Mouse (Mus musculus) cerebellum, adult 8-10 months (tissue): ENCODE measurements around the gene Rnps1.
A peak's percentile ranks its signal among the peaks of the same experiment; 100 is the strongest.
"Not testable (repeated sequence)": the region's sequence is repeated elsewhere in the genome, so short reads cannot be mapped to it uniquely, and the experiment has no call there.

Experiments
- DNase-seq: peaks from one replicate; pipeline ENCODE4 v3.0.0; 2022

Gene Rnps1

GRCm38 (mm10) chr17:24414230-24414976 lies at the start of gene Rnps1:
Gene Rnps1, plus strand, starts transcription at chr17:24414565.
- DNase-seq, result peak; percentile 87

DNA sequence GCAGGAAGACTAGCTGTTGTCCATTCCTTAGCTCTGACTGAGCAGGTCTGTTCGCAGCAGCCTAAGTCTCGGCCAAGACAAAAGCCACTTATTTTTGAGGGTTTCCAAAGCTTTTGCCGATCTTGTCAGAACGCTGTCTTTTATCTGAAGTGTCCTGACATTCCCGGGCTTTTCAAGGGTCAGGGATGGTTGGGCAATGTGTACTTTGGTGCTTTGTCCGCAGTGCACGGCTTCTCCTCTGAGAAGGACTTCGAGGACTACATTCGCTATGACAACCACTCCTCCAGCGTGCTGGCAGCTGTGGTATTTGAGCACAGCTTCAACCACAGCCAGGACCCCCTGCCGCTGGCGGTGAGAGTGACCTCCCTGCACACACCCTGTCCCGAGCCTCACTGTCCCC lies 48.5 kb upstream of the Rnps1 start:
- no peak for DNase-seq

GRCm38 (mm10) chr17:24375094-24375712 lies 39.2 kb upstream of the Rnps1 start:
- DNase-seq, result no peak

DNA sequence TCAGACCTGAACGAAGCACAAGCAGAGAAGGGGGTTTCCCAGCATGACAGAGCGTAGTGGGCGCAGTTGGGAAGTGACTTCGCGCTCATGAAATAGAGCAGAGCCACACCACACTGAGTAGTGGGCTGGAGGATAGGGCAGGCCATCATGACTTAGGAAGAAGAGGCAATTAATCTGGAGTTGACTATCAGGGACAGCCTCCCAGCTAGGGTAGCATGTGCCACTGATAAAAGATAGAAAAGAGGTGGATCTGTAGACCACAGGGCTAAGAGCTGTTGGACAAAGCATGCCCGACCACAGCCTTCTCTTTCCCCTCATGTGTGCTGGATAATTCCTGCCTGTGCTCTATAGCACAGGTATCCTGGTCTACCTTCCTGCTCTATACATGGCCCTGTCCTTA lies 38.5 kb upstream of the Rnps1 start:
- no peak for DNase-seq

DNA sequence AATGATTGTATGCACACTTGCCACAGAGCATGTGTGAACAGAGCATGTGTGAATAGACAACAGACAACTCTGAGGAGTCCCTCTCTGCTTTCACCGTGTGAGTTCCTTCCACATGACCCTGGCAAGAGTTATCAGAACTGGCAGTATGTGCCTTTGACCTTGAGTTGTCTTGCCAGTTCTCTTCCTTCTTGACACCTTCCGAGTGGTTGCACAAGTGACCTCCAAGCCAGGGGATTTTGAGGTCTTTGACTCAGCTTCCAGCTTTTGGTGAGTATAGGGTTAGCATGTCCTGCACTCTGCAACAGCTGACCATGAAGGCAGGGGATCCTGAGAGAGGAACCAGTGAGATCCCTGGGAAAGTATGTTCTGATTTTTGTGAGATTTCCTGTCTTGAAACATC lies 35.9 kb upstream of the Rnps1 start:
- DNase-seq, result no peak

DNA sequence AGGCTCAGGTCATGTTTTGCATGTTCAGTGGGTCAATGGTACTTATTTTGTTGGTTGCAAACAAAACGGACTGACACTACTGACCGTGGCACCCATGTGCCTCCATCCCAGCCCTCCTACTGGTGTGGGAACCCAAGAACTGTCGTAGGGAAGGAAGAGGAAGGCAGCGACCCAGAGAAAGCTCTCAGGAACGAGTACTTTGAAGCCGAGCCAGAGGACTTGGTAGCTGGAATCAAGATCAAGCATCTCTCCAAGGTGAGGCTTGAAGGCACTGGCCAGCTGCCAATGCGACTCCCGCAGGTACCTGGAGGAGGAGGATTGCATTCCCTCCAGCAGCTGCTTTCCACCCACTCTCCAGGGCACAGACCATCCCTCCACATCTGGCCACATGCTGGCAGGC lies 30.6 kb upstream of the Rnps1 start:
- no peak for DNase-seq

GRCm38 (mm10) chr17:24388711-24389110 lies 25.7 kb upstream of the Rnps1 start:
- DNase-seq, result no peak

DNA sequence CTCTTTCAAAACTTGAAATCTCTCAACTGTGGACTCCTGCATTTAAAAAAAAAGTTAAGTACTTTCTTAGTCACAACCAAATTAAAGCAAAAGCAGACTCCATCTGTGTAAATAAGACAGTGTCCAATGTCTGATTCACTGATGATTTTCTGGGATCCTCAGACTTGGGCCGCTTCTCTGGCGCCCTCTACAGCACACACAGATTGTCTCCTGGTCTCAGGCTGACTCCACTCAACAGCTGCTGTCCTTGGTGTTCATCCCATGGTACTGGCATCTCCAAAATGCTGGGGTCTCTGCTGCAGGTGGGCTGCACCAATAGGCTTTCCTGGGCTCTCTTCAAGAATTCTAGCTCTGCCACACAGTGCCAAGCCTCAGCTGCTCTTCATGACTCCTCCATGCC lies 24.5 kb upstream of the Rnps1 start:
- peak; percentile 60 for DNase-seq

DNA sequence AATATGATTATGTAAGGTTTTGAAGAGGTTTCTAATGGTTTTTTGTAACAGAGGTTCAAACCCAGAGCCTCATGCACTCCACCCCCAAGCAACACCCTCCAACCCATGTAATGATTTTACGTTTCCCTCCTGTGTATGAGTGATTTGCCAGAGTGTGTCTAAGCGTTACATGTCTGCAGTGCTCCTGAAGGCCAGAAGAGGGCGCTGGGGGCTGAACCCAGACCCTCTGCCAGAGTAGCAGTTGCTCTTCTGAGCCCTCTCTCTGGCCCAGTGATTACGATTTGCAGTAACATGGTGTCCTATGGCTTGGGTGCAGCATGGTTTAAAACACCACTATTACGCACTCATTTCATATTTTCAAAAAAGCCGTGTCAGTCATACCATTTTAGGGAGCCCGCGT lies 23.2 kb upstream of the Rnps1 start:
- no peak for DNase-seq

- DNase-seq, result no peak
Observed at GRCm38 (mm10) chr17:24393527-24393926, 20.8 kb upstream of the Rnps1 start.

DNA sequence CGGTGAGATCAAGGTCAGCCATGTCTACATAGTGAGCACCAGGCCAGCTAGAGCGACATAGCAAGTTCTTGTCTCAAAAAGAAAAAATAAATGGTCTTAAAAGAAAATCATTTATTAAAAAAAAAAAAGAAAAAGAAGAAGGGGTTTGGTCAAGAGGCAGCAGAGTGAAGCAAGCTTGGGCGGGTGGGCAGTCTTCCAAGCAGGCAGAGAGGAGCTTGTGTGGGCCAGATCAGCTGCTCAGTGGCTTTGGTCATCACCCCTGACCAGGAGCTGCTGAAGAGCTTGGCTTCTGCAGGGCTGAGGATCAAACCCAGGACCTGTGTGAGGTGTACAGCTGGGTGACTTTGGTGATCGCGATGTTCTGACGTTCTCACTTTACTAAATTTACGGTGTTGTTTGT lies 19.9 kb upstream of the Rnps1 start:
- no peak for DNase-seq

DNA sequence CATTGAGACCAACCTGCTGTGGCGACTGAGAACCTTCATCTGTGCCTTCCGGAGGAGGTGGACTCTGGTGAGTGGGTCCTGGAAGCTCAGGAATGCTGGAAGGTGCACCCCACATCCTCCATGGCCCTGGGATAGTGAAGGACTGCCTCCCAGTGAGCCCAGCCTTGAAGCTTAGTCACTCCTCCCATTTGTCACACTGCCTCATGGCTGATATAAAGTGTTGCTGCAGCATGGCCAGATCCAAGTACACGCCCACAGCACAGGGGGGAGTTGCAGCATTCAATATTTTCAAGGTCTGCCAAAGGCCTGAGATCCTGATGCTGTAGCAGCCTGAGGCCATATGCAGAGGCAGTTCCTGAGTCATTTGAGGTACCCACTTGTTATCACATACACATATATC lies 12.0 kb upstream of the Rnps1 start:
- no peak for DNase-seq

DNA sequence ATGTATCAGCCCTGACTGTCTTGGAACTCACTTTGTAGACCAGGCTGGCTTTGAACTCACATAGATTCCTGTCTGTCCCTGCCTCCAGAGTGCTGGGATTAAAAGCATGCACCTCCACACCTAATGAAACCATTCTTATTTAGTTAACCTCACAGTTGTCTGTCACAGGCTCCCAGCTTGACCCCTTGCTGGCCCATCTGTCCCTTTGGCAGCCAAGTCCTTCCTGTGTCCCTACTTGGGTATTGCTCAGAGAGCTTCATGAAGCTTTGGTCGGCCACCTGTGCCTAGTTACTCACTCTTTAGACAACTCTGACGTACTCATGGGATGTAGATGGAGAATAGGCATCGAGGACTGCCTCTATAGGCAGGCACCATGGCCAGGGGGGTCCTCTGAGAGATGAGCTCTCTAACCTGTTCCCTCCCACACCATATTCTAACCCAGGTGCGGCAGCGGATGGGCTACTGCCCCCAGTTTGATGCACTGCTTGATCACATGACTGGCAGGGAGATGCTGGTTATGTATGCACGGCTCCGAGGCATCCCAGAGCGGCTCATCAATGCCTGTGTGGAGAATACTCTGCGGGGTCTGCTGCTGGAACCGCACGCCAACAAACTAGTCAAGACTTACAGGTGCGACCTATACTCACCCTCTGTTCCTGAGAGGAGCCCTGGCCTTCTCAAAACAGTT lies 7.1 kb upstream of the Rnps1 start:
- DNase-seq, result peak; percentile 48

DNA sequence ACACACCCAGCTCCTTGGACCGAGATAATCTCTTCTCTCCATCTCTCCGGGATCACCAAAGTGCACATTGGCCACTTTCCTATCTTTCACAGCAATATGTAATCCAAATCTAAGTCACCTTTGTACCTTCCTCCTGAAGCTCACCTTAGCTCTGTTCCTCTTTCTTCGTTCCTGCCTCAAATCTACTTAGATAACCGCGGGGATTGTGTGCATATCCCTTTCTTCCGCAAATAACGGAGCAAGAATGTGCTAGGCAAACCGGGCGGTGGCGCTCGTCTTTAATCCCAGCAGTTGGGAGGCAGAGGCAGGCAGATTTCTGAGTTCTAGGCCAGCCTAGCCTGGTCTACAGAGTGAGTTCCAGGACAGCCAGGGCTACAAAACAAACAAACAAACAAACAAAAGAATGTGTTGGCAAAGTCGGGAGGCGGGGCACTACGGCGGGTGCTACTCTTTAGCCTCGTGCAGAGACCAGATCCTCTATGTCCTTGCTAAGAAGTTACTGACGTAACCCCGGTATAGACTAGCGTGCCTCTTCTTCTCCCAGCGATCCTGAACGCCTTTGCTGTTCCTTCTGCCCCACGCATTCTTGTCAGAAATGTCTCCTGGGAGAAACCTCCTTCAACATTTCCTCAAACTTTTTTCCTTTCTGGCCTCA lies 681 bp upstream of the Rnps1 start:
- DNase-seq, result no peak

DNA sequence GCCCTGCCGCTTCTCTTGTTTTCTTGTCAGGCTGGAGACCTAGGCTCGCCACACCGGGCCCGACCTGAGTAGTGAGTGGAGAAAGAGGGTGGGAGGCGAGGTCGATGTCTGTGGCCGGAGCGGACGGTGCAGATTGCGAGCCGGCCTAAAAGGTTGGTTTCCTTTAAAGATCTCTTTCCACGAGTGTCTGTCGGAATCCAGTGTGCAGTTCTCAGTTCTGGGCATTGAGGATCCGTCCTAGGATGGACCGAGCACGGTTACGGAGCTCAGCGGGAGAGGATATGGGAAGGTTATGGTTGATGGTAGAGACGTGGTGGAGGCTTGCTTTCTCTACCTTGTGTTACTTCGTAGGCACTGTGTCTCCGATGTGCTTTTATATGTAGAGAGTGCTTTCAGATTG lies 646 bp downstream of the Rnps1 start:
- DNase-seq, result no peak

DNA sequence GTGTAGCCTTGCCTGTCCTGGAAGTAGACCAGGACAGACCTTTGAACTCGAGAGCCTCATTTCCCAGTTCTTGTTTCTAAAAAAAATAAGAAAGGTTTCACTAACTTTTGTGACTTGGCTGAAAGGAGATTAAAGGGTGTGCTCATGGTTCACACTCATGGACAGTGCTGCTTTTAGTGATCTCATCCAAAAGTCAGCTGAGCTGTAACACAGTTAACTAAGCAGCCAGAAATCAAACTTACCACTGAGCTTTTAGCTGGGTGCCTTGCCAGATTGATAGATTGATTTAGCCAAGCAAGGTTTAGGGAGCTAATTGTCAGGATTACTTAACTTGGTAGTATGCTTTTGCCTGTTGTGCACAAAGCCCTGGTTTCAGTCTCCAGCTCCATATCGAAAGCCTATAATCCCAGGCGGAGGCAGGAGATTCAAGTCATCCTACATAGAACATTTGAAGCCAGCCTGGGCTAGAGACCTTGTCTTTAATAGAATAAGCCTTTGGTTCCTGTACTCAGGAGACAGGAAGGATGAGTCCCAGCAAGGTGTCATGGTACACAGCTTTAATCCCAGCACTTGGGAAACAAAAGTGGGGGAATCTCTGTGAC lies 1.8 kb downstream of the Rnps1 start:
- DNase-seq, result no peak

DNA sequence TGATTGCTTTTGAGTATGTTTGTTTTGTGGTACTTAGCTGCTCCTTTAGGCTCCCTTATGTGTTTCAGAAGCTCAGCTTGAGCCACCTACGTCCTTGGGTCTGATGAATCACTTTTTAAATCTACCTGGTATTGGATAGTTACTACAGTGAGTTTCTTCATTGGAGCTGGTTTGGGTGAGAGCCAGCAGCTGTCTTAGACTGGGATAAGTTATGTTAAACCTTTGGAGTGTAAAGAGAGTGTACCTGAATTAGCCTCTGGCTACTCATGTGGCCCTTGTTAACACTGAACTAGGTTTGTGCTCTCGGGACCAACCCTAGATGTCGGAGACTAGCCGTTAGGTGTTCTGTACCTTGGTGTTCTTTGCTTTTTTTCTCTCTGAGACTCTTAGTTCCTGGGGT lies 8.7 kb downstream of the Rnps1 start:
- no peak for DNase-seq

DNA sequence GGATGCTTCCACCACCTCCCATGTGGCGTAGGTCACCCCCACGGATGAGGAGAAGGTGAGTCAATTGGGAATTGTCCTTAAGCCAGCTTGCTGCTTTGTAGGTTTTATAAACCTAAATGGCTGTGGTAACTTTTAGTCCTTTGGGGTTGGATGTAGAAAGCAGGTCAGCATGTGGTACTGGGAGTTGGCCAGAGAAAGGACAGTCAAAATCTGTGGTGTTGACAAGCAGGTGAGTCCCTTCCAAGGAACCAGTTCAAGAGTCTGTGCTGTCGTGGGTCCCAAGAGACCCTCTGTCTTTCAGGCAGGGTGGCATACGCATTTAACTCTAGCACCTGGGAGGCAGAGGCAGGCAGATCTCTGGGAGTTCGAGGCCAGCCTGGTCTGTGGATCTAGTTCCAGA lies 10.1 kb downstream of the Rnps1 start:
- no peak for DNase-seq

GRCm38 (mm10) chr17:24425326-24425725 lies 11.0 kb downstream of the Rnps1 start:
- not testable (repeated sequence) for DNase-seq

DNA sequence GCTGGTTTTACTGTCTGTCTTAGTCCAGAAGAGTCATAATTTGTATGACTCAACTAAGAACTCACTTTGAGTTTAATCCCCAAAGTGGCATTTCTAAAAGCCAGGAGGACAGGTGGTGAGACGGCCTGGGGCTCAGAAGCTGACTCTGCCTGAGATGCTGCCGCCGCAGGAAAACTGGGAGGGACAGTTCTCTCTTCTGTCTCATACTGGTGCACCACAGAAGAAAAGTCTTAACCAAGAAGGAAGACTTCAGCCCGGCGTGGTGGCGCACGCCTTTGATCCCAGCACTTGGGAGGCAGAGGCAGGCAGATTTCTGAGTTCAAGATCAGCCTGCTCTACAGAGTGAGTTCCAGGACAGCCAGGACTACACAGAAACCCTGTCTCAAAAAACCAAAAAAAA lies 11.5 kb downstream of the Rnps1 start:
- DNase-seq, result no peak

GRCm38 (mm10) chr17:24426471-24427169 lies 12.3 kb downstream of the Rnps1 start, which contains the start of gene Eci1:
Gene Eci1, plus strand, starts transcription at chr17:24426641.
- DNase-seq, result peak; percentile 95

DNA sequence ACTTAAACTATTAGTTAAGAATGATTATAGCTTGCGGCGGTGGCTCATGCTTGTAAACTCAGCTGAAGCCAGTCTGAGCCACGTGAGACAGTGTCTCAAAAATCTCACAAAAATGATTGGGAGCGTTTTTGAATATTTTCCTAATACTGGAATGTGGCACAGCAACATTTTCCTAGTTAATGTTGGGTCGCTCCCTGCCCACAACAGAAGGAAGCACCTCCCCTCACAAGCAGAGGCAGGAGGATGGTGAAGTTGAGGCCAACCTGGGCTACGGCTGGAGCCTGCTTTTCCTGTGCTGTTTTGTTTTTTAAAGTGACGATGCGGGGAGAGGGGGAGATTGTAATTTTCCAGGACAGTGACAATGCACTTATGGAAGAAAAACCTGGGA lies 12.8 kb downstream of the Rnps1 start:
- DNase-seq, result no peak
